Mouse (Mus musculus): ENCODE measurements around the gene Ubtd2. TPM values are rescaled to one million over a fixed set of nuclear protein-coding genes. Genes with fewer than 3 reads are reported as not detected.

Ubtd2 gene
- 10 to 100 TPM; 19.0 to 21.0 TPM for total RNA-seq (2021)
- long read RNA-seq, experiment 1, transcript Ubtd2-201 (3 exons, 1,012 nt): major isoform, 13 of 20 reads
- long read RNA-seq, experiment 1, partial matches to known transcripts: 3 of 20 reads
- long read RNA-seq, experiment 1, other reads (novel, unspliced or antisense): 4 of 20 reads
- long read RNA-seq, experiment 2, transcript Ubtd2-201 (3 exons, 1,012 nt): major isoform, 8 of 9 reads
- long read RNA-seq, experiment 2, partial matches to known transcripts: 1 of 9 reads
- long read RNA-seq, experiment 2, other reads (novel, unspliced or antisense): 0 of 9 reads

GRCm38 (mm10) chr11:32454800-32455506 is at the start of gene Ubtd2:
TSS of gene Ubtd2 (plus strand) at chr11:32455370.
- DNase-seq: peak; percentile 99

GRCm38 (mm10) chr11:32407863-32408262 is 47.3 kb upstream of the Ubtd2 start:
- DNase-seq: no peak

- DNase-seq: no peak
Observed at GRCm38 (mm10) chr11:32409052-32409451, 46.1 kb upstream of the Ubtd2 start.

- DNase-seq: no peak
Observed at GRCm38 (mm10) chr11:32409823-32410562, 45.2 kb upstream of the Ubtd2 start.

- DNase-seq: no peak
Observed at GRCm38 (mm10) chr11:32420001-32420400, 35.2 kb upstream of the Ubtd2 start.

GRCm38 (mm10) chr11:32423311-32423710 is 31.9 kb upstream of the Ubtd2 start:
- no peak for DNase-seq

GRCm38 (mm10) chr11:32424600-32424999 is 30.6 kb upstream of the Ubtd2 start:
- DNase-seq: no peak

GRCm38 (mm10) chr11:32425043-32425658 is 30.0 kb upstream of the Ubtd2 start:
- no peak for DNase-seq

GRCm38 (mm10) chr11:32427537-32427936 is 27.6 kb upstream of the Ubtd2 start:
- no peak for DNase-seq

GRCm38 (mm10) chr11:32435410-32436060 is 19.6 kb upstream of the Ubtd2 start:
- DNase-seq: peak; percentile 45

- no peak for DNase-seq
Observed at GRCm38 (mm10) chr11:32442576-32442975, 12.6 kb upstream of the Ubtd2 start.

- no peak for DNase-seq
Observed at GRCm38 (mm10) chr11:32444266-32444665, 10.9 kb upstream of the Ubtd2 start.

GRCm38 (mm10) chr11:32445135-32445534 is 10.0 kb upstream of the Ubtd2 start:
- no peak for DNase-seq

GRCm38 (mm10) chr11:32445637-32446226 is 9.4 kb upstream of the Ubtd2 start:
- no peak for DNase-seq

GRCm38 (mm10) chr11:32450216-32450615 is 5.0 kb upstream of the Ubtd2 start:
- peak; percentile 53 for DNase-seq

GRCm38 (mm10) chr11:32451306-32451705 is 3.9 kb upstream of the Ubtd2 start:
- no peak for DNase-seq

- DNase-seq: no peak
Observed at GRCm38 (mm10) chr11:32452745-32453144, 2.4 kb upstream of the Ubtd2 start.

- no peak for DNase-seq
Observed at GRCm38 (mm10) chr11:32453353-32453915, 1.7 kb upstream of the Ubtd2 start.

- DNase-seq: no peak
Observed at GRCm38 (mm10) chr11:32454231-32454799, 855 bp upstream of the Ubtd2 start.

- peak; percentile 56 for DNase-seq
Observed at GRCm38 (mm10) chr11:32455507-32456141, 454 bp downstream of the Ubtd2 start.
